Mouse (Mus musculus) heart, postnatal 4 days (tissue): ENCODE measurements around the gene D930020B18Rik. TPM values are rescaled to one million over a fixed set of nuclear protein-coding genes. Genes with fewer than 3 reads are reported as not detected.

Source experiments
- DNase-seq: peaks from one replicate; pipeline ENCODE4 v3.0.0; 2021
- total RNA-seq, 2 experiments: library from RNA; stranded (reverse); gene quantifications; 2 replicates each; pipeline ENCODE4 v1.2.3; 2021

D930020B18Rik gene
- total RNA-seq, 2 experiments from 2014 or later: not detected

DNA sequence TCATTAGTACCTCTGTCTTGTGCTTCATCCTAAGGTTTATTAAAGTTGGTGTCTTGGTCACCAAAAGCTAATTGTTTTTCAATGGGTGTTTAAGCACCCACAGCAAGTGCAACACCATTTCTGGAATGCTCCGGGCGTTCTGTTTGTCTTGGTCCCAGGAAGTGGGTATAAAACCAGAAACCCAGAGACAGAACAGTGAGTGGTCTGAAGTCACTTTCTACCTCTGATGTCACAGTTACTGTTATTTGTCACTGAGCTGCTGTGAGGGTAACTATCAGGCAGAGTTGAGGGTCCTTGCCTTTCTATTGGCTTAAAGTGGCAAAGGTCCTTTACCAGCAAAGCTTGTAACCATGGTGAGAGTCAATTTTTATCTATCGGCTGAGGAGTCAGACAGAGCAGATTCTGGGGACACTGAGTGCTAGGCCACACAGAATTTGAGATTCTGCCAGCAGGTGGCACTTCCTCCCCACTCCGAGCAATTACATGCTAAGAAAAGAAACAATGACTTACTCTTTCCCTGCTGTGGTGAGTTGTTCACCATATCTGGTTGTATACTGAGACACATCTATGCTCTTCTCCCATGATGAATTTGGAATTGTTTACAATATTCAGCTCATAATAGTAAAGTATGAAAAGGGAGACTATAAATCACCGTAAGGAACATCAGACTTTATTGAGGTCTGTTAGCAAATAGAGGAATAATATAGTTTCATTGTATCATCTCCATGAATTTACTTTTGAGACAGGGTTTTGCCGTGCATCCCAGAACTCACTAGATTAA, 1.0 kb upstream of the D930020B18Rik start:
- DNase-seq: peak; percentile 26

DNA sequence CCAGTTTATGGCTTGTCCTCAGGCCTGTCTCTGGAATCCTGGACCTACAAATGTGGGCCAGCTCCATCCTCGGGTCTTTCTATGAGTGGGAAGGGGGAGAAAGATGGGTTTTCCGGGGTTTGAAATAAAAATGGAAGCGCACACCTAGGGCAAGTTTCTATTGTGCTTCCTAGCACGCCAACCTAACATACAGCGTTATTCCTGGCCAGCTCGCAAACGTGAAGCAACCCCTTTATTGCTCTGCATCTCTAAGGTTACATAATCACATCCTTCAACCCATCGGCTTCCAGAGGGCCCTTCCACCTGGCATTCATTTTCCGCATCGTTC, 480 bp upstream of the D930020B18Rik start:
- DNase-seq: no peak

DNA sequence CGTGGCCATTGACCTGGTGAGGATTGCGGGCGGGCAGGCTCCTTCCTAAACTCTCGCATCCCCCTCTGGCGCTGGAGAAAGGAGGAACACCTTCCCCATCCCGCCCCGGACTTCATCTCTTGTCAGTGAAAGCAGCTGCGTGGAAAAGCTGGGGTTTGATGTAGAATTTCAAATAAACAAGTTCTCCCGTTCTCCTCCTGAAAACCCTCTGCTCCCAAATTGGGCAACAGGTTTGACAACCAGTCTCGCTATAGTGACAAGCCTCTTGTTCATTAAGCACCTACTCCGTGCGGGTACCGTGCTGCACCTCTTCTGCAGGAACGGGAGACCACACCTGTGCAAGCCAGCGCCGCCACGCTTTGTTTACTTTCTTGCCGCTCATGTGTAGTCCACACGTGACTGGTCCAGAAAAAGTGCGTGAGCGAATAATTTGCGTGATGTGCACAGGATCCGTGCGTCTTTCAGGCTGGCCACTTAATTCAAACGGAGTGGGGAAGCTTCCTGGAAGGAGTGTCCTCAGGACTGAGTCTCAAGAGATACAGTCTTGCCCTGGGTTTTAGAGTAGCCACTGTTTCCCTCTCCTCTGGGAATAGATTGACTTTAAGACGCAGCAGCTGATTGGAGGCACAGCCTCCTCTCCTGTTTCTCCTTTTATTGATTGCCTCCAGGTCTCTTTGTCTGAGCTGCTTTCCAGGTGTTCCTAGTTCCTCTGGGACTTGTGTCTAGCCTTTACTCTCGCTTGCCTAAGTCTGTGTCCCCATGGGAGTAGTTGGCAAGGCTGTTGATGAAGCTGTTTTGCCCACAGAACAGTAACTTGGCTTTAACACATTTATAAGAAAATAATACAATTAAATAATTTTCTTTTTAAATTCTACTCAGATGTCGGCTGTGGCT, 913 bp downstream of the D930020B18Rik start:
- no peak for DNase-seq

DNA sequence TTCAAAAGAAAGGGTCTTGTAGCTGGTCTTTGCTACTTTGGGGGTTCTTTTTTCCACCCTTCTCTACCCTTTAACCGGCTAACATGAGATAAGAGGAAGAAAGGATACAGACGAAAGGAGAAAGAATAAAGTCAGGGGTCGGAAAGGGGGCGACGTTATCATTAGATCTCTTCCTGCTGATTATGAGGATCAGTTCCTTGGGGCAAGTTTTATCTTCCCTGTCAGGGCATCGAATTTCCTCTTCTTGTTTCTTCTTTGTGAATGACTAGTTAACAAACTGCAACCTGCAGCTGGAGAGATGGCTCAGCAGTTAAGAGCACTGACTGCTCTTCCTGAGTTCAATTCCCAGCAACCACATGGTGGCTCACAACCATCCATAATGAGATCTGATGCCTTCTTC, 4.9 kb downstream of the D930020B18Rik start:
- no peak for DNase-seq

DNA sequence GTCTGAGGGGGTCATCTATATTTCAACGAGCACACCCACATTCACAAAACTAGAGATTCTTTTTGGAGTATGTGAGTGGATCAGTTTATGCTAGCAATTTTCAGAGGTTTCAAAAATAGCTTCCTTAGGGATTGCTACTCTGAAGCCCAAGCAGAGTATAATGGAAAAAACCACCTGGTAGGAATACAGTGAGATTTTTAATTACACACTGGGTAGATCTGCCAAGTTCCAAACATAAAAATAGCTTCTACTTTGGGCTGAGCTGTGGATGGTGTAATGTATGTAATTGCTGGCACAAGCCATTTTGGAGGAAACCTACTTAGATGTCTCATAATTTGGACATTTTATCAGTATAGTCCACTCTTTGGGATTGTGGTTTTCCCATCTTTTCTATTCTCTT, 11.7 kb downstream of the D930020B18Rik start:
- no peak for DNase-seq

DNA sequence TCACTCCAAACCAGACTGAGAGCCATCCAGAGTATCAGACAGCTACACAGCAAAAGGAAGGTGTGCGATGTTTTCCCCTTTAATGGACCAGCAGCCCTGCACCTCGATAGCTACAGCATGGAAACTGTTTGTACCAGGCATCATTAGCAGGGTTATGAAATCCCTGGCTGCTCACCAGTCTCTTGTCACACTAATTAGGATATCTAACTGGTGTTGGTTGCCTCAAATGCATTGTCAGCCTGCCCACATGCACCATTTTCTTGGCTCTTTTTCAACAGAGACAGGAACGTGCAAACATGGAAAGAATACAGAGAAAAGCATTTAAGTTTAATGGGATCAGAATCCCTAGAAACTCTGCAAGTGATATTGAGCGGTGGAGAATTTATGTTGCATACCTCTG, 14.5 kb downstream of the D930020B18Rik start:
- DNase-seq: no peak

DNA sequence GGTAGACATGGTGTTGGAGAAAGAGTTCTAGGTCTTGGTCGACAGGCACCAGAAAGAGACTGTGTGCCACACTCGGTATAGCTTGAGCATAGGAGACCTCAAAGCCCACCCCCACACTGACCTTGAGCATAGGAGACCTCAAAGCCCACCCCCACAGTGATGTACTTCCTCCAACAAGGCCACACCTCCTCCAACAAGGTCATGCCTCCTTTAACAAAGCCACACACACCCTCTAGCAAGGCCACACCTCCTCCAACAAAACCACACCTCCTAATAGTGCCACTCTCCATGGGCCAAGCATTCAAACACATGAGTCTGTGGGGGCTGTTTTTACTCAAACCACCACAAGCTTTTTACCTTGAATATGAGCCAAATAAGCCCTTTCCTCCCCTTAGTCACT, 21.3 kb downstream of the D930020B18Rik start:
- DNase-seq: no peak

DNA sequence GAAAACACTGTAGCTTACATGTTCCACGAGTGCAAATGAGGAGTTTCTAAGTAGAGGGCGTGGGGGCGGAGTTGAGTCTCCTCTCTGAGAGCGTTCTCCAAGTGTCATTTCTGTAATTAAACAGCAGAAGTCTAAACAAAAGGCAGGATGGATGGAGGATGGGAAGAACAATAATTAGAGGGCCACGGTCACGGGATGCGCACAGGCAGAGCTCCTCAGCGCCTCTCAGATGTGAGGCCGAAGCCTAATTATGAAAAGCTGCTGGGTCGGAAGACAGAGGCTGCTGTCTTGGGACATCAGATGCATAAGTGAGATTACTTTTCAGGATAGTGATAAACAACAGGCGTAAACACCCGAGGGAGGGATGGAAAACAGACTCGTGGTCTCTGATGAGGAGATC, 22.2 kb downstream of the D930020B18Rik start:
- no peak for DNase-seq

DNA sequence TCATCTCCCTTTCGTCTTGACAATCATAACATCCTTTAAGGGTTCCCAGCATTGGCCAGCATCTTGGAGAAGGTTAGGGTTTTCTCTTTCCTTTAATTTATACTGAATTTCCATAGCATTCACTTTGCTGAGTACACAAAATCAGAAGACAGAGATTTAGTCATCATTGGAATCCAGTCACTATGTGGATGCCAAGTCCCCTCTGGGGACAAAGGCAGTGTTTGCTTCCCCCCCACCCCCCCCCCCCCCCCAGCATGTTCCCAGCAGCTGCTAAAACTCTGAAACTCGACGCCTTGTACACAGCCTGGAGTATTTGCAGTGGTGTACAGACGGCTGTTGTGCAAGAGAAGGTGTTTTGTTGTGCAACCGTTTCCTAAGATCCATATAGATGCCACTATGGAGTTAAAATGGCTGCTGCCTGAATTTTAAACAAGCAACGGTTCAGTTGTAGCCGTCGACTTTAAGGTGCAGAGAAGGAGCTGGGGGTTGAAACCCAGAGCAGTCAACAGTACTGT, 24.3 kb downstream of the D930020B18Rik start:
- DNase-seq: peak; percentile 57

DNA sequence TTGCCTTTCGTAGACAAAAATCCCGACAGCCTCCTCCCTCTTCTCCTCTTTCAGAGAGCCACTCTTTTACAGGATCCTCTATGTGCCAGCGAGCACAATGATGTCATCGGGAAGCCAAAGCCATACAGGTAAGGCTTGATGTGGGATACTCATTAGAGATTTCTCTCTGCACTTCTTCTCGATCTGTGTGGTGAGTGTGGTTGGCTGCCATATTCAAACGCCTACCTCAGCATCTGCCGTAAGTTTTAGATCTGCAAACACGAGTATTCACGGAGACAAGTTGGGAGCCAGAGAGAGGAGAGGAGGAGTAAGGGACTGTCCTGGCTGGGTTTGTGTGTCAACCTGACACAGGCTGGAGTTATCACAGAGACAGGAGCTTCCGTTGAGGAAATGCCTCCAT, 27.7 kb downstream of the D930020B18Rik start:
- DNase-seq: no peak

DNA sequence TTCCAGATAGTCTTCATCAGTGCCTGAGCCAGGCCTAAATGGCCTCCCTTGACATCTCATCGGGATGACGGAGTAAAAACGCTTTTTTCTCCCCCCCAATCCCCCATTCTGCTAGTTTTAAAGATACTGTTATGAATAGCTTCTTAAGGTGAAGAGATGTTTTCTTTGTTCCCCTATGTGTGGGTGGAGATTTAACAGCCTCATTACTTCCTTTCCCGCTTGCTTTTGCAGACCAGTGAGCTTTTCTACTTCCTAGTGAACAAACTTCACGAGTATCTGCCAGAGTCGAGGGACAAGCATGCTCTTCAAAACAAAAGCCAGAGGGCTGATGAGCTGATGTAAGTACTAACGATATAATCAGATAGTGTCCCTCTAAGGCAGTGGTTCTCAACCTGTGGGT, 35.6 kb downstream of the D930020B18Rik start:
- DNase-seq: no peak

DNA sequence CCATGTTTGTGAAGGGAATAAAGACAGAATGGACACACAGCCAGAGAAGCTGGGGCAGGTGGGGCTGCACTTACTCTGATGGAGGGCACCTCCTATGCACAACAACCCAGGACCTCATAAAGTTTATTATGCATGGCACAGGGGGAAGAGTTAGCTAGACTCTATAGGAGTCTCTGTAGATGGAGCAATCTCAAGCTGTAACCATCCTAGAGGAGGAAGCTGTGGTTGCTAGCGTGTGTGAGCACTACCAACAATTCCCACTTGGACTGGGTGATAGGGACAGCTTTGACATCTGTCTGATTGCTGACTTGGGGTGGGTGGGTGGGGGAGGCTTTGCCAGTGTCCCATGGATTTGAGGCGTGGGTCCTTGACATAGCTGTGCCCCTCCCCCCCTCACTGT, 39.5 kb downstream of the D930020B18Rik start:
- no peak for DNase-seq

DNA sequence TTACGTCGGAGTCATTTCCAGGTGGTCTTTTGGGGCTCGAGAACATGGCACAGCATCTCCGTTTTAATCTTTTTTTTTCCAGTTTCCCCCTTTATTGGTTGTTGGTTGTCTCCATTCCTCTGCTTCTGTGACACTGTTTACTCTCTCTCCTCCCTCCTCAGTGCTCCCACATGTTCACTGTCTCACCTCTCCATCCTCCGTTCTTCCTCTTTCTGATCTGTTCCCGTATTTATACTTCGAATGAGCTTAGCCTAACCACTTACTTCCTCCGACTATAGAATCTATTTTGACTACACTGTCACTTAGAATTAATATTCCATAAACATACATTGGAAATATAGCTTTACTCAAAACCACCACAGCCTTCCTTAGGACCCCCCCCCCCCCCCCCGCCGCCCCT, 41.2 kb downstream of the D930020B18Rik start:
- no peak for DNase-seq

DNA sequence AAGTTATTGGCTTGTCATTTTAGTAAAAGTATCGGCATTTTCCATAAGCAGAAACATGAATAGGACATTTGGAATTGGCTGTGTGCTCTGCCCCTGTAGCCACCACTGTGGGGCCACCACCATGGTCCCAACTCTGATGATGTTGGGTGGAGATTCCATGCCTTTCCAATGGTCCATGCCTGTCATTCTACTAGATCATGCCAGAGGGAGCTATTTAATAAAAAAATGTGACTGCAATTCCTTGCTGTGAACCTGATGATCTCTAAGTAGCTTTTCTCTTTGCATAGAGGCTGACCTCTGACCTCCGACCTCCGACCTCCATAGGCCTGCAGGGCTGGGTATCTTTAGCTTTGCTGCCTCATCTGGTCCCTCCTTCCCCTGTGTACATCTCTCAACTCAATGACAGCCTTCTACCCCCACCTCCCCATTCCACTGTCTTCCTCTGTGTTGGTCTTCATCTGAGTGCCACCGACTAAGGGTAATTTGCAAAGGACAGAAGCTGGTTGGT, 44.8 kb downstream of the D930020B18Rik start:
- no peak for DNase-seq

DNA sequence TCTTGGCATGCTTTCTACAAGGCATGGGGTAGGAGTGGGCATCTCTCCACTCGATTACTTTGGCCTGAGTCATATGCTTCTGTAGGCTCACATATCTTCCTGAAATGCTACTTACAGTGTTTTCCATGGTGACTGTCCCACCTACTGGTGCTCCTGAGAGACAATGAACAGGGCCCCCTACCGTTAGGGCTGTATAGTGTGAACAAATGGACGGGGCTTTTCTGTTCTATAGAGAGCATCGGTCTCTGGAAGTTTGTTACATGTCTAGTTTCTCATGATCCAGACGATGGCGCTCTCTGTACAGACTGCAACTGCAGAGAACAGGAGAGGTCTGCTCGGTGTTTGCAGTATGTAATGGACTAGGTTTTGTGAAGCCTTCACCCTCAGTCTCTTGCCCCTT, 46.1 kb downstream of the D930020B18Rik start:
- DNase-seq: no peak

DNA sequence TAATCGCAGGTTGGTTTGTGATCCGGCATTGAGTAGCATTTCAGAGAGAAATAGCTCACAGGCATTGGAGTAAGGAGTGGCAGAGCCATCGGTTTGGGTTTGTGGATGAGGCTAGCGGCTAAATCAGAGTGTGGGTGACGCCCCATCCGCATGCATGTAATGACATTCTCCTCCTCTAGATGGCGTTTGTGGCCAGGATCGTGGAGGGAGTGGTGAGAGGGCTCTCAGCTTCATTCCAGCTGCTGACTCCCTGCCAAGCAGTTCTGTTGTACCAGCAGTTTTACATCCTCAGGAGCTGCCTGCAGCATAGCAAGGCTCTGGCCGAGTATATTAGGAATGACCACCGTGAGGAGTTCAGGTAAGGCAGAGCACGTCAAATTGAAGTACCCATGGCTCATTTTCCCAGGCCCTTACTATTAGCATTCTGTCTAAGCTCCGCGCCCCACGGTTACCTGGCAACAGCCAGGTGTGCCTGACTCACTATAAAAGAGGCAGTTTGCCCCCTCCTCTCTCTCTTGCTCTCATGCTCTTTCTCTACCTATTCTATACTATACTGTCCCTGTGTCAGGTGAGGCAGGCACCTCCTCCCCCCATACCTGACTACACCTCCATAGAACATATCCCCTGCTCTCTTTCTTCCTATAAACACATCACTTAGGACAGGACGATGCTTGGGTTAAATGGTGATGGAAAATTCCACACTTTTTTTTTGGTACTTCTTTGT, 48.4 kb downstream of the D930020B18Rik start:
- peak; percentile 91 for DNase-seq

DNA sequence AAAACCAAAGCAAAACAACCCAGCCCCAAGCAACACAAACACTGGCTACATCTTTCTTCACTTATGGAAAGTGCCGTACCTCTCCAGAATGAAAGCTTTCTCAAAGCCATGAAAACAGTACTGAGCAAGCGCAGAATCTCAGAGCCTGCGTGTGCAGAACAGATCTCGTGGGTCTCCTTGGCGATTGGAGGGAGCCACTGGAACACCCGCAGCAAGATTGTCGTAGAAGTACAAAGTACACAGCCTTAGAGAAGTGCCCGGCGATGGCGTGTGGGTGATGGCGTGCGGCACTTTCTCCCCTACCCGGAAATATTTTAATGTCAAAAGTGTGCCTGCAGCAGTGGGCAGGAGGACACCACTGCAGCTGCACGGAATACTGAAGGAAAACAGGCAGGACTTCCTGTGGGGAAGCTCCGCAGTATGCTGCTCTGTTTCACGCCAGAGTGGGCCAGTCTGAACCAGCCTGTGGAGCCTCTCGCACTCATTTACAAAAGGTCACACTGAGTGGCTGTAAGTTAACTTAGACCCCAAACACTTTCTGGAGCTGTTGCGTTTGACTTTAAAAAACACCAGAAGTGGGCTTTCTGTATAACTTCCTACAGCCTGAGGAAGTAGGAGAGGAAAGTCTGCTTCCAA, 51.7 kb downstream of the D930020B18Rik start:
- no peak for DNase-seq

DNA sequence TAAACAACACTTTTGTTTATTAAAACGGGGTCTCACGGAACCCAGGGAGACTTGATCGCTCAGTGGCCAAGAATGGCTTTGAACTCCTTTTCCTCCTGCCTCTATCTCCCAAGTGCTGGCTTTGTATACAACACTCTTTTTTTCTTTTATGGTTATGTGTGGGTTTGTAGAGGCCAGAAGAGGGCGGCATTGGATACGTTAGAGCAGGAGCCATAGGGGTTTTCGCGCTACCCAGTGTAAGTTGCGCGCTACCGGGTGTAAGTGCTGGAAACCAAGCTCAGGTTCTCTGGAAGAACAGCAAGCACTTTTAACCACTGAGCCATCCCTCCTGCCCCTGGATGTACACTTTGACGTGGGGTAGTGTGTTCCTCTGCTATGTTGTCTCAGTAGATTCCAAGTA, 53.2 kb downstream of the D930020B18Rik start:
- no peak for DNase-seq

DNA sequence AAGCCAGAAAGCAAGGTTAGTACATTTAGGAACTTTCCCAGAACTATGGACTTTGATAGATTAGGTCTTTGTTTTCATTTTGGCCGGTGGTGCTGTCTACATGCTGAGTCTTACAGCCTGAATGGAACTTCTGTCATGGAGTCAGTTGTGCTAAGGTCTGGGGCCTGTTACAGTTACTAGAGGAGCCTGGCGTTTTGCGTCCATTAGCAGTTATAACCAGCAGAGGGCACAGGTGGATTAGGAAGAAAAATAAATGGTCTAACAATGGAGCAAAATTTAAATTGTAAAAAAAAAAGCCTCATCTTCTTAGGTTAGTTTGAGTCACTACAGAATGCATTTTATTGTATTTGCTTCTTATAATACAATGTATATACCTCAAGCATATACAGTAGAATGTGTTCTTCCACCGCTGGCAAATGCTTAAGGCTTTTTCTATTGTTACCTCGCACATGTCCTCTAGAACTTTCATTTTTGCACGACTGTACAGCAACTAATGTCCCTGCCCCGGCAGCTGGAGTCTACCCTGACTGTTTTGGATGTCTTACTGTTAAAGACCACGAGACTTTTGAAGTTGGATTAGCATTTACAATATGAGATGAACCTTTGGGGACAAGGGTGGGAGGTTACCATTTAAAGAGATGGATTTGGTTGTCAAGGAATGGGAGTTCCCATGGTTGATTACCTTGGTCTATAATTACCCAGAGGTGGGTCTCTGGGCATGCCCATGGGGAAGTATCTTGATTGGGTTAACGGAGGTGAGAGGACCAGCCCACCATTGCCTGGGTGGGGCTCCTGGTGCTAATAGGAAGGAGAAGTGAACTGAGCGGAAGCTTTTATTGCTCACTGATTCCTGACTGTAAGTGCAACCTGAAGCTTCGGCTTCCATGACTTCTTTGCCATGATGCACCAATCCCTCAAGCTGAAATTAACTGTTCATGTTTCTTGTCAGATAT, 60.2 kb downstream of the D930020B18Rik start:
- DNase-seq: peak; percentile 71

DNA sequence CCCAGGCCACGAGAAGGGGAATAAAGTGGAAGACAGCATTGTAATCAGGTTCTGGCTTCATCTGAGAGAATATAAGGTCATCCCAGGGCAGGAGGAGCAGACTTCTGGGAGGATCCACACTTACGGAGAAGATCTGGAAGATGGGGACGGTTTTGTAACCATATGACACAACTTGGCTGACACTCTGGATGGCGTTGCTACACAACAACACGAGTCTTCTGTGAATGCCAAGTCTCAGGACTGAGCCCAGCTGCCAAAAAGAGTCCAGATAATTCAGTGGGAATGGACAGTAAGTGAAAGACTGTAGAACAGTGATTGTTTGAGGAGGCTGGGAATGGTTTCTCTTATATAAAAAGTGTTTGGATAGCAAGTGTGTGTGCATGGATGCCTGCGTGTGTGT, 62.2 kb downstream of the D930020B18Rik start:
- peak; percentile 39 for DNase-seq

DNA sequence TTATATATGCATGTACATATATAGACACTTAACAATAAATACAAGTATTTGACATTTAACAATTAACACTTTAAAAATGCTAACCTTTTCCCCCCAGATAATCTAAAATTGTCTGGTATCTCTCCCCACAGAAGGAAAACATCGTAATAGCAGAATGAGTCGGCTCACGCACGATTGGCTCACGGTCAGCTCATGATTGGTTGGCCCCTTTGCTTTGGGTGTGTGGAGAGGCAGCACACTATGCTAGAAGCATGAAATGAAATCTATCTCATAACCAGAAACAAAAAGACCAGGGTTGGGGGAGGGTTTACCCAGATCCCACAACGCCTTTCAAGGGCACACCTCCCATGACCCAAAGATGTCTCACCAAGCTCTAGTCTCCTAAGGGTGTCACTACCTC, 63.5 kb downstream of the D930020B18Rik start:
- no peak for DNase-seq
